Mouse (Mus musculus) induced T-regulatory cell, adult 2 months (primary cell): ENCODE measurements at regions not wholly inside any gene's neighbourhood (a gene's known extent, or its start where the extent isn't known, plus 50 kb on each side); places are given as distances from the start of the nearest gene placed in this dataset.

Source experiments
- DNase-seq: peaks from one replicate; pipeline ENCODE4 v3.0.0-alpha.2; 2012; ENCODE audit warnings: low read depth

GRCm38 (mm10) chr12:71370091-71370490 lies 60.4 kb downstream of the Dact1 start:
- no peak for DNase-seq

DNA sequence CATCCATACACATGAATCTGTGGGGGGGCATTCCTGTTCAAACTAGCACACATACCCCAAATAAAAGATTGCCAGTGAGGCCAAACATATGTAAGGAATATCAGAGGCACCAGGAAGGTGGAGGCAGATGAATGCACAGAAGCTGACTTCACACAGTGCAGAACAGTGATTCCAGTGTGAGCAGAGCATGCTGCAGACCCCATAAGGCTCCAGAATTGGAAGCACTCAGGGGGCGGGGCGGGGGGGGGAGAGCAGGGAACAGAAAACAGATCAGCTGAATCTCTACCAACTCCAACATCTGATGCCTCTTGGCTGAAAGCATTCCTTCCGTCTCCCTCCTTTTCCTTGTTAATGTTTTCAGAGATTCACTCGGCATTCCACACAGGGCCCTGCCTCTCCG lies 62.3 kb downstream of the Dact1 start:
- DNase-seq, result no peak

DNA sequence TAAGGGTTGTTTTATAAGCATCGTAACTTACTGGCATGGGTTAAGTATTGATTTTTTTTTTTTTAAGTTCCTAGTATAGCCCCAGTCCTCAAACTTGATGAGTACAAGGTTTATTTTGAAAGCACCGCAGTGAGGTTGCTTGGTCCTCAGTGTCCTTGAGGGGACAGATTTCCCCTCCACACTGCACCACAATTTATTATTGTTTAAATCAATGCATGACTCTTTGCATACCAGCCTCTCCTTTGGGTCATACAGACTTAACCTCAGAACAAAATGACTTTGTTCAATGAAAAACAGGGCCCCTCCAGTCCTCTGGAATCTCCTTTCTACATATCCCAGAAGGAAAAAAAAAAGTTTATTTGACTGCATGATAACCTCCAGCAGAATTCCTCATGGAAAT lies 63.9 kb downstream of the Dact1 start:
- no peak for DNase-seq

- no peak for DNase-seq
These were observed 66.8 kb downstream of the Dact1 start for GRCm38 (mm10) chr12:71376446-71376845.

DNA sequence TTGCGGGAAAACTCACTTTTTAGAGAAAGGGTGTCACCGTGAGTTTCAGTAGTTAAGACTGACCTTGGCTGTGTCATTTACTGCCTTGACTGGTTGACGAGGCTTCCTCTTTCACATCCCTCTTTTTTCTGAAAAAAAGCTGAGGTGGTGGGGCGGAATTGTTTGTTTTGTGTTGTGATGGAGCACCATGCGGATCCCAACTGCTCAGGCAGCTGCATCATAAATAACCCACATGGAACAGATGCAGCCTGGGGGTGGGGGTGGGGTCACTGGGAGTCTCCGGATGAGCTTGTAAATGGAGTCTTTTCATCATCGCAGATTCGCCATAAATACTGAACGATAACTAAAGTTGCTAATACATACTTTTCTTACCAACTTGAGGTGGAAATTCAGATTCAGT lies 67.3 kb downstream of the Dact1 start:
- no peak for DNase-seq

- DNase-seq, result no peak
These were observed 70.1 kb downstream of the Dact1 start for GRCm38 (mm10) chr12:71379626-71380423.

GRCm38 (mm10) chr12:71380424-71380761 lies 70.7 kb downstream of the Dact1 start:
- no peak for DNase-seq

GRCm38 (mm10) chr12:71386251-71386650 lies 76.6 kb downstream of the Dact1 start:
- no peak for DNase-seq

DNA sequence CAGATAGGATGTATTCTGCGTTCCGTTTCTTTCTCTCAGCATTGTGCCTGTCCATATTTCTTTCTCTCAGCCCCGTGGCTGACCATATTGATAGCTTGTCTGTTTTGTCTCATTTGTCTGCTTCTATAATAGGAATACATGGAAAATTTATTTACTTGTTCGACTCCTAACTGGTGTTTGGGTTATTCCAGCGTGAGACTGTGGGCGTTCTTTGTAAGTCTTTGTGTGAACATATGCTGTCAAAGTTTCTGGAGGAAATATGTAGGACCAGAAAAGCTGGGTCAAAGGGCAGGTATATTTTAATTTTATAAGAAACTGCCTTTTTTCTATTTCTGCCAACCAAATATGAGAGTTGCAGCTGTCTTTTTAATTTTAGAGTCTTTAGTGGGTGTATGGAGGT lies 81.8 kb downstream of the Dact1 start:
- DNase-seq, result no peak

- DNase-seq, result no peak
These were observed 84.1 kb downstream of the Dact1 start for GRCm38 (mm10) chr12:71393752-71394151.

DNA sequence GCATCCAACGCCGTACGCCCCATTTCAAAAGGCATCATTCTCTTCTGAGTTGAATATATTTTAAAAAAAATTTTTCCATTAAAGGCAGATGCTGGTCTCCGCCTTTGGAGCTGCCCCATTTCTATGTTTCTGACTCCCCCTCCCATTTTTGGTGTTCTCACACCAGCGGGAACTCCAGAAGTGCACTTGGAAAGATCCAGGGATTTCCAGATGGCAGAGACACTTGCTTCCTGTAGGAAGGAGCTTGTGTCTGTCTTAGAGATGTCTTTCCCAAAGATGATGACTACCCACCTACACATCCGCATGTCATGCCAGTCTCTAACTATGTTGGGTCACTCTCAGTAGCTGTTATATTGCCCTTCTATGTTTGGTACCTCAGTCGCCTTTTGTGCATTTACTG lies 87.8 kb downstream of the Dact1 start:
- DNase-seq, result no peak

DNA sequence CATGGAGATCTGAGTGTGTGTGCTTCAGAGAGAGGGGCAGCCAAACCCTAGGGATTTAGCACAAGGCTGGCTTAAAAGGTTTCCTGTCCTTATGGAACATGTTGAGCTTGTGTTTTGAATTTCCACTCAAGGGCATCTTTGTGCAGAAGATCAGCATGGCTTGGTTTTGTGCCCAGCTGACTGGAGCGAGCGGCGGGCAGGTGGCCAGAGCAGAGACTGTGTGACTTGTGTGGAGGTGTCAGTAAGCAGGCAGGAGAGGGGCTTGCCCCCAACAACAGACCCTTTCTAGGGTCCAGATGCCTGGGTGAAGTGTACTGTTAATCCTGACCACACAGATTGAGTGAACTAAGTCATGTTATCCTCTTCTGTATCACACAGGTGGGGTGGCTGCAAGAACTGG lies 89.0 kb downstream of the Dact1 start:
- no peak for DNase-seq

DNA sequence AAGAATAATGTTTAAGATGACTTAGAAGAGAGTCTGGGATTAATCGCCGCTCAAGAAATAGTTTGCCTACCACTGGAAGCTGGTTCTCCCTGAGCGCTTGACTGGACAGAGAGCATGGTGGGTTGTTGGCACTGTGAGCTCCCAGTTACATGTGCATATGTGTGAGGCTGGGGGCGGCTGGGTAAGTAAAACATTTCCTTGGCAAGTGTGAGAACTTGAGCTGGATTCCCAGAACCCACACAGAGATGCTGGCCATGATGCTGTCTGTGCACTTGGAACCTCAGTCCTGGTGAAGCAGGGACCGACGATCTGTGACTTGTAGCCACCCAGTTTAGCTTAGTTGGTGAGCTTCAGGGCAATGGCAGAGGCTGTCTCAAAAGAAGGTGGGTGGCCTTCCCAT lies 90.5 kb downstream of the Dact1 start:
- DNase-seq, result no peak

DNA sequence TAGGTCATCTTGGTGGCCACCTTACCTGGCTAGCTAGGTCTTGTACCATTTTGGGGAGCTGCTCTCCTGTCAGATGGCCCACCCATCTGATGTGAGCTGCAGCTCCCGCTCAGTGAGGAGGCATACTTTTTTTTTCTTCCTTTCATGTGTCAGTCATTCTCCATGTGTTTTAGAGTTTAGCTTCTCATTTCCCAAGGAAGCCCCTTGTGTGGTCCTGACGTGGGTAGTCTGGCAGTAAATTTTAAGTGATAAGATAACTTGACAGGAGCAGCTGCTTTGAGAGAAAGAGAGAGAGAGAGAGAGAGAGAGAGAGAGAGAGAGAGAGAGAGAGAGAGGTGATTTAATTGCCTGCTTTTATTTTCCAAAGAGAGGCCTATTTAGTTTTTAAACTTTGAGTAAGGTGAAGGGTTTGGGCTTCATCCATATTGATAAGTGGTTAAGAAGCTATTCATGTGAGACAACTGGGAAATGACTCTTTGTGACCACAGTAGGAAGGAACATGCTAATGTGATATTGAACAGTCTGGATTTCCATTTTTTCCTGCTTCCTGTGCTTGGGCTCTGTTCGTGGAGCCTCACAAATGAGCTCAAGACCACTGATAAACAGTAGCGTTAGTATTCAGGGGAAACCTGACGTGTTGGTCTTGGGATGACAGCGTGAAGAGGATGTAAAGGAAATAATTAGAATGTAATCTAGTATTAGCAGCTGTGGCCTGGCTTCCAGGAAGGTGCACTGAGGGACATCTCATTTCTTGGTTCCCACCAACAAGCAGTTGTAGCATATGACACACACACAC lies 92.1 kb downstream of the Dact1 start:
- DNase-seq, result no peak

DNA sequence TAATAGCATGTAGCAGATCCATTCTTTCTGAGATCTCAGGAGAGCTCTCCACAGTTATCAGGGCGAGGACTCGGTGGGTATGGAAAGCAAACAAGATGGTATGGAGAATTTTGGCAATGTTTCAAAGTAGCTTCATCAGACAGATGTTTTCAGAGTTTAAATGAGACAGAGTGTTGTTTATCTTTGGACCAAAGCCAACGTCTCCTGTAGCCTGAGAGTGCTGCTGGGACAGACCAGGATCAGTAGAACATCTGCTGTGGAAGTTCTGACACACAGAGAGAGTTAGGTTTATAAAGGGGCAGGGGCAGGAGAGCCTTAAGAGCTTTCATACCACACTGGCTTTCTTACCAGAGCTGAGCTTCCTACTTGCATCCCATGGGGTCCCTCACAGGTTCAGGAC lies 97.6 kb downstream of the Dact1 start:
- DNase-seq, result no peak

- no peak for DNase-seq
These were observed 98.8 kb downstream of the Dact1 start for GRCm38 (mm10) chr12:71408396-71409050.

DNA sequence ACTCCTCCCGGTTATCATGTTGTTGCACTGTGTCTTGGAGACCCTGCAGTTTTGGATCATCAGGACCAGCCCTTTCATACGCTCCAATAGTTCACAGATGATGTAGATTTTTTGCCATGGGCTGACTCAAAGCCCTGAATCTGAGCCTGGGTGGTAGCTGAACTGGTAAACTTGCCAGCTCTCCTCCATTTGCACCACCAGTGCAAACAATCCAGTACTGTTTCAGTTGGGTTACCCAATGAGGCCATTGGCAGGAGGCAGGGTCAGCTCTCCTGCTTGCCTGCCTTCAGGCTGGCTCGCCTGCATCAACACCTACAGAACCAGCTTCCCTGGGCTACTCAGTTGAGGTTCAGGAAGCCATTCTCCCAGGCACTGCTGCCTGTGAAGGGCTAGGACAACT lies 102.6 kb downstream of the Dact1 start:
- no peak for DNase-seq

DNA sequence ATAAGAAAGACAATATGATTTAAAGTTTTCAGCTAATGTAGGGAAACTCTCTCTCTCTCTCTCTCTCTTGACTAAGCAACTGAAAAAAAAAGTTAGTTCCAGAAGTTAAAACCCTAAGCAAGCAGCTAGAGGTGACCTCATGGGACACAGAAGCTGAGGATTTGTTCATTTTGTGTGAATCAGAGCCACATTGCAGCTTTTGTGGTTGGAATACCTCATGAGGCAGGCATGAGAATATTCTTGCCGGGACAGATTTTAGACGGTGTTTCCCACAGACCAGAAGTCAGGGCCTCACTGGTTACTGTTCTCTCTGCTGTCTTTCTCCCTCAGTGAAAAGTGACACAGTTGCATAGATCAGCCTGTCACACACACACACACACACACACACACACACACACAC lies 107.3 kb downstream of the Dact1 start:
- no peak for DNase-seq

DNA sequence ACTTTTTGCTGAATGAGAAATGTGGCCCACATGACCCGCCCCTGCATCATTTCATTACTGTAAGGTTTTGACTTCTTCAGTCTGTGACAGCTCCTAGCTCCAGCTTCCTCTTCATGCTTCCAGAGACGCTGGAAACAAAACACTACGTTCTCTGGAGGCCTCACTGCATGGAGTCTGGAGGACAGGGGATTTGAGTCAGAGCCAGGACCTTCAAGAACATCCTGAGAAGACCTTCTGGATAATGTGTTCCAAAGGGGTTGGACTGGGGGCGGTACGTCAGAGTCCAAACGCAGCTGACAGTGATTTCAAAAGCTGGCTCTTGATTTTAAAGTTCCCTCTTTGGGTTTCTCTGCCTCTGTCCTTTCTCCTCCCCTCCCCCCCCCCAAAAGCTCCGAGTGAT lies 108.5 kb downstream of the Dact1 start:
- DNase-seq, result no peak

- no peak for DNase-seq
These were observed 109.5 kb downstream of the Dact1 start for GRCm38 (mm10) chr12:71419161-71419560.

- no peak for DNase-seq
These were observed 116.5 kb downstream of the Dact1 start for GRCm38 (mm10) chr12:71426023-71426719.

GRCm38 (mm10) chr12:71427974-71428373 lies 118.3 kb downstream of the Dact1 start:
- DNase-seq, result no peak
